Mouse (Mus musculus) heart, postnatal 36 days (tissue): Measurements from ENCODE around the gene Hoxc9. TPM values are rescaled to one million over a fixed set of nuclear protein-coding genes. Genes with fewer than 3 reads are reported as not detected.

ENCODE experiments used
- DNase-seq, 2 experiments: peaks; one replicate each; pipeline ENCODE4 v3.0.0; 2021 to 2022
- intact Hi-C: fragments of 180-260 bp; cut with DNase I; formaldehyde crosslinking; loops from one replicate; pipeline ENCODE4 v1.15.1; 2025
- total RNA-seq, 2 experiments: library from RNA; stranded (reverse); gene quantifications; 2 replicates each; pipeline ENCODE4 v1.2.3; 2021

Gene Hoxc9
- total RNA-seq, 2 experiments from 2014 or later, result not detected

DNA sequence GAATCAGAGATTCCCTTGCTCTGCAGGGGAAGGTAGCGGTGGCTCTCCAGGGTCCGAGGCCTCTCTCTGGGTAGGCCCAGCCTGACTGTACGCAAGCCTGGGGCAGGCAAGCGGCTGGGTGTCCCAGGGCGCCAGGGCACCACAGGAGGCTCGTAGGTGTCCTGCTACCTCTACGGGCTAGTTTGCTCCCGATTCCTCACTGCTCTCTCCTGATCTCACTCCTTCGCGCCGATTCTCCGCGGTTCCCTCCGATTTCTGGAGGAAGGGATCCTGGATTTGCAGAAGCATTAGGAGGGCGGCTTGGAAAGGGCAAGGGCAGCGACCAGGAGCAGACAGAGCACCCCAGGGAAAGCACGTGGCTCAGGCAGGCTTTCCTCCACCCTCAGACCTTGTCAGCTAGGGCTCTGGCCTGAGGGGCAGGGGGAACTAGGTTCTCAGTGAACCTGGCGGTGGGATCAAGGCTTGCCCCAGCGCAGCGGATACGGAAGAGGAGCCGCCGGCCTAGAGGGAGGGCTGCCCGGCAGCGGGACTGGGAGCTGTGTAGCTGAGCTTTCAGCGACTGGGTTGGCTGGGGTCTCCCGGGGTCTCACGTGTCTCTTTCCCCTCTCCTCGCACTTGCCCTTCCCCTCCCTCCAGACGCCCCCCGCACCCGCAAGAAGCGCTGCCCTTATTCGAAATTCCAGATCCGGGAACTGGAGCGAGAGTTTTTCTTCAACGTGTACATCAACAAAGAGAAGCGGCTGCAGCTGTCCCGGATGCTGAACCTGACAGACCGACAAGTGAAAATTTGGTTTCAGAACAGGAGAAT is 20.2 kb upstream of the Hoxc9 start:
- DNase-seq, result no peak
- intact Hi-C loops, result no loop called here

DNA sequence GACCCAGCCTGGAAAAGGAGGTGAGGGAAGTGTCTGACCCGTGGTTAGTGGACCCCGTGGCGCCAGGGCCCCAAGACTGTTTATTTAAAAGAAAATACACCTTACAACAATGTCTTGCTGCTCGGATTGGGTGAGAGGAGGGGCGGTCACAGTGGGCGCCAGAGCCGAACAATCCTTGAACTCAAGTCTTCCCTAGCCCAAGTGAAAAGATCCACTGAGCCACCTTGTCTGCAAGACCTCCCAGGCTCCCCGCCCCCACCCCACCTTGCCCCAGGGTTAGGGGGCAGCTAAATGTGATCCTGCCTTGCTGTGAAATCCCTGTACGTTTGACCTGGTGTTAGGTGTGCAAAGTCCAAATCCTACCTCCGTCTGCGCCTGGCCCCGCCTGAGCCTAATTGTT is 19.3 kb upstream of the Hoxc9 start:
- no peak for DNase-seq
- intact Hi-C loops, result no loop called here

DNA sequence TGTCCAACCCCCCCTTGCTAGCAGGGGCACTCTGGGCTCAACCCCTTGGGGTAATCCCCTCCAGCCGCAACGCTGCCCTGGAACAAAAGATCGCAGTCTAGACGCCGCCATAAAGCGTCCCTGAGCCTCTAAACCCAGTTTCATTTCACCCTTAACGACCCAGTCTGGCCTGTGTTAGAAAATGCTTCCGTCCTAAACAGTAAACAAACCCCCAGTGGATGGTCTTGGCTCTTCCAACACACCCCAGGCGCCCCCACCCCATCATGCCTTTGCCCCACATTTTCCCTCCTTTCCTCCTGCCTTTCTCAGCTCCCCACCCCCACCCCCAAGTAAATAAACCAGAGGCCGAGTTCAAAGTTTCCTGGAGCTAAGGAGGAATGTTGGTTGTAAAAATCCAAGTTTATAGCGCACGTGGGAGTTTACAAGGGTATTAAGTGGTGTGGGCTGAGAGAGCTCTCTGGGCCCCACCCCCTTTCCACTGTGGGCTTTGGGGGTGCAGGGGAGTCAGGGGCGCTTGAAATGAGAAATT is 16.5 kb upstream of the Hoxc9 start:
- no peak for DNase-seq
- intact Hi-C loops, result loop anchor here (5.0 to 10.0 kb wide), 2 partner anchors 53 to 265 kb away; no protein-coding TSS in a partner anchor

DNA sequence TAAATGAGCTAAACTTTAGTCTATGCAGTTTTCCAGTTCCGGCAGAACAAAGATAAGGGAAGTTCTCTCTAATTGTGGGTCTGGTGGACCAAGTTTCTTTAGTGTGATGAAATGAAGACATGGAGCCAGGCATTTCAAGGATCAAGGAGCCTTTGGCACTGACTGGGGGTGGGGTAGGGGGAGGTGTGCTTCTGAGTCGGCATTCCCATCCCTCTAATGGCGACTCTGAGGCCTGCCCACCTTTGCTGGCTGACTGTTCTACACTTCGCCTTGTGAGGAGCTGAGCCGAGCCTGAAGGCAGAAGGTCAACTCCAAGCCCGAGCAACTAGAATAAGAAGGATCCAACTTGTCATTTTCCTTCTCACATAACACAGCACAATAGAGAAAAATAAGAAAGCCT is 14.5 kb upstream of the Hoxc9 start:
- DNase-seq, result no peak
- intact Hi-C loops, result loop anchor here (5.0 to 10.0 kb wide), 2 partner anchors 51 to 267 kb away; no protein-coding TSS in a partner anchor

DNA sequence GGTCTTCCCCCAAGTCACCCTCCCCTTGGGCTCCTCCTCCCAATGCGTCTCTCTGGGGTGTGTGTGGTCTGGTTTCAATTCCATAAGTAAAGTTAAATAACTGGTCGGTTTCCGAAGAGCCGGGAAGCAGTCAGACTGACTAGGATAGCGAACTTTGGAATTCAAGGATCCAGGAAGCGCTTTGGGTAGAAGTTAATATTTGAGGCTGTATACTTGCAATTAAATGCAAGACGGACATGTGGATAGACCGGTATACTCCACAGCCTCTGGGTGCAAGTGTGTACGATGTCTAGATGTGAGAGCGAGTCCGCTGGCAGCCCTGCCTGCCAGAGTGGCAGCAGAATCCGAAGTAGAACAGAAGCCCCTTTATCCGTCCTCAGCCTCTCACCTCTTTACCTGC is 13.7 kb upstream of the Hoxc9 start:
- DNase-seq, result no peak
- intact Hi-C loops, result loop anchor here (5.0 to 10.0 kb wide), 2 partner anchors 50 to 268 kb away; no protein-coding TSS in a partner anchor

DNA sequence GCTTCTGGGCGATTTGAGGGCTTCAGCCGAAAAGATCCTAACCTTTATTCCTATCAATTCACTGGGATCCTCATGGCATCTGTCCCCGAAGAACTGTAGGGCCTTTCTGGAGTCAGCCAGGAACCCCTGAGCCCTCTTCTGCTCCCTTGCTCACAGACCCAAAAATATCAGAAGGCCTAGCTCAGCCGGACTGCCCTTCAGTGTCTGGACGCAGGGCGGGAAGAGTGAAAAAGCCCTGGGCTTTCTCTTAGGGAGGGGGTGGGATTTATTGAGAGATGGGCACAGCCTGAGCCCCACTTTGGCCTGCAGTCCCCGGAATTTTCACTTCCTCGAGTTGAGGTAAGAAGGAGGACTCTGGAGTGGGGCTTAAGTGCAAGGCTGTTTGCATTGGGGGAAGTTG is 13.0 kb upstream of the Hoxc9 start:
- DNase-seq, result no peak
- intact Hi-C loops, result loop anchor here (5.0 to 10.0 kb wide), 2 partner anchors 49 to 268 kb away; no protein-coding TSS in a partner anchor

DNA sequence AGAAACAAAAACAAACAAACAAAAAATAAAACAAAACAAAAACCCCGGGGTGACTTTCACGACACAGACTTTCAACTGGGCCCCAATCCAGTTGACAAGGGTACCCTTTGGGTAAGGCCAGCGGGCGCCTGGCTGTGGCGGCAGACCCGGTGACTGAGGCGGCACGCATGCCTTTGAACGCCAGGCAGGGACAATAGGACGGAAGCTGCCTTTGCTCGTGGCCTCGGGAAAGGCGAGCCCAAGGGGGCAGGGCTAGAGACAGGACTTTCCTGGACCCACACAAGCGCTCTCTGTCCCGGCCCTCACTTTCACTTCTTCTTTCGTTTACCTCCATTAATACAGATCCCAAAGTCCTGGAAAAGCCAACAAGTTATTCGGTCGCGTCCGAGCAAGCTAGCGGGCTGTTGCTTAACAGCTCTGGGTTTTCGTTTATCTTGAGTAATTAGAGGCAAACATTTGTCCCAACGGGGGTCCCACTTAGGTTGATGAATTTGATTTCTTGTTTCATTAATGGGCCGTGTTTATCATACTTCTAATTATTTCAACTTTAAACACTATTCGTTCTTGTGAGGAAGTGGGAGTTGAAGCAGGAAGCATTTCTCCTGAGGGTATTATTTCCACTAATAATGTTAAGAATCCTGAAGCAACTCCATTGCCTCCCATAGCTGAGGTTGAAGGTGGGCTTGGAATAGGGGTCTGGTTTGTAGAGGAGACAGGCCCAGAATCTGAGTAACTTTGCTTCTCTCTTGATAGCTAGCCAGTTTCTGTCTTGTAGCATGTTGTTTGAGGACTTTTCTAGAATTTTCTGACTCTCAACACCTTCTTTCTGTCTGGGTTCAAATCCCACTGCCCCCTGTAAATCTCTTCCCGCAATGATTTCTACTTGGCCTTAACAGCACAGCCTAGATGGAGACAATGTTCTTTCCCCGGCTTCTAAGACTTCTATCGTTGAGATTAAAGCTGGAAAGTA is 12.3 kb upstream of the Hoxc9 start:
- intact Hi-C loops, result loop anchor here (5.0 to 10.0 kb wide), 2 partner anchors 48 to 269 kb away; no protein-coding TSS in a partner anchor

DNA sequence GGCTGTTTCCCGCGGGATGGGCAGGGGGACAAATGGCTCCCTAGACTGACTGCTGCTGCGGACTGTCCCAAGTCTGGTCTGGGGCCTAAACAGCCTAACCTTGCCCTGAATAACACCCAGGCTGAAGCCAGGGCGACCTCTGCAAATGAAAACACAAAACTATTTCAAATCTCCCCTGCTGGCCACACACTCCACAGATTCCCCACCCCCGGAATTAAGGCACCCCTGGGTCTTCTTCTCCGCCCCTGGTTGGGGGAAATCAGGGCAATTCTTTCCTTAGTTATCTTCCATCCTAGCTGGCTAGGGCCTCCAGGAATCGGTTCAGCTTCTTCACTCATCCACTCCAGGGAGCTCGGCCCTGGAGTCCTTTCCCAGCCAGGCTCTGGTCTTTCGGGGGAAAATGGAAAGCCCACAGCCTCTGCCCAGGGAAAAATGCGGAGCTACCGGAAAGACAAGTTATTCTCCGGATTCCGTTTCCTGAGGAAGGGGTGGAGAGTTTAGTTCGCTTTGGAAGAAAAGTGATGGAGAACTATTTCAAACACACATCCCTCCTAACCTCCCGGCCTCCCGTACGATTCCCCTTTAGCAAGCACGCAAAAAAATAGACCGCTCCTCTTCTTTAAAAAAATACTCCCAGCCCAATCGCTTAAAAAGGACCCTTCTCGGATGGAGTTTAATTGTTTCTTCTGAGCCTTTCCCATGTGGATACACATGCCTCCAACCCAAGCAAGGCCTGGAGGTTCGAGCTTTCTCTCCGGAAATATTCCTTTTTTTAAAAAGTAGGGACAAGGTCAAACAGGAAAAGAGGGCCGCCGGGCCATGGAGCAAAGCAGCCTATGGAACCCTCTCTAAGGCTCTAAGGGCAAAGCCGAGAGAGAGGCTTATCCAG is 11.0 kb upstream of the Hoxc9 start:
- intact Hi-C loops, result loop anchor here (10.0 kb wide), 1 partner anchor 270 kb away; no protein-coding TSS in a partner anchor
- DNase-seq, result no peak

More for the DNA sequence above, 12.3 kb upstream of the Hoxc9 start:
- DNase-seq, result no peak

DNA sequence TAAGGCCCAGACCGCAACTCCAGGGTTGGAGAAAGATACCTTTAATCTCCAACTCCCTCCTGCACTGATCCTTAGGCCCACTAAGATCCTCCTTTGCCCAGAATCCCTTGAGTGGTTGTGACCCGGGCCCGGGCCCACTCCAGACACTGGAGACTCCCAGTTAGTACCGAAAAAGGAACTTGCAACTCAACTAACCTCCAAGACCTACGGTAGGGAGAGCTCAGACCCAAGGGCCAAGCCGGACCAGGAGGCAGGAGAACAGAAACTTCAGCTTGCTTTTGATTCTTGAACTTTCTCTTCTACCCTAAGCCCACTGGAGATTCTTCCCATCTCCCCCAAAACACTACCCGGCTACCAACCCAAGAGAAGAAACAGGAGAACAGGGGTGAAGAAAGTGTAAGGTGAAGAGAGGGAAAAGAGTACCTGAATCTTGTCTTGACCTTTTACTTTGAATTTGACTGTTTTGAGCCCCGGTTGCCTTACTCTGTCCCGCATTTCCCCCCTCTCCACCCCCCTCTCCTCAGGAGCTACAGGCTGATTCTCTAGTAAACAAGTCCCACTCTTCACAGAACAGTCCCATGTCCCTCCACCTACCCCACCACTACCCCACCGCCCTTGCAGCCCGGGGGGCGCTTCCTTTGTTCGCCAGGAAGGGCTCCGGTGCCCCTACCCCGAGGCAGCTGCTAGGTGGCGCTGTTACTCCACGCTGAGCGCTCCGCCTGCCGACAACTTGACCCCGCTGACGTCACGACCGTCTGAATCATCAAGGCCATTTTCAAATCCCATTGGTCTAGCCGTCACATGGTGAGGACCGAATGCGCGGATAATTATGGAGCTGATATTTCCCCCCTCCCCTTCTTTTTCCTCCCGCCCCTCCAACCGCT is 10.1 kb upstream of the Hoxc9 start:
- peak in 1 of 2 experiments; percentile 44 for DNase-seq

DNA sequence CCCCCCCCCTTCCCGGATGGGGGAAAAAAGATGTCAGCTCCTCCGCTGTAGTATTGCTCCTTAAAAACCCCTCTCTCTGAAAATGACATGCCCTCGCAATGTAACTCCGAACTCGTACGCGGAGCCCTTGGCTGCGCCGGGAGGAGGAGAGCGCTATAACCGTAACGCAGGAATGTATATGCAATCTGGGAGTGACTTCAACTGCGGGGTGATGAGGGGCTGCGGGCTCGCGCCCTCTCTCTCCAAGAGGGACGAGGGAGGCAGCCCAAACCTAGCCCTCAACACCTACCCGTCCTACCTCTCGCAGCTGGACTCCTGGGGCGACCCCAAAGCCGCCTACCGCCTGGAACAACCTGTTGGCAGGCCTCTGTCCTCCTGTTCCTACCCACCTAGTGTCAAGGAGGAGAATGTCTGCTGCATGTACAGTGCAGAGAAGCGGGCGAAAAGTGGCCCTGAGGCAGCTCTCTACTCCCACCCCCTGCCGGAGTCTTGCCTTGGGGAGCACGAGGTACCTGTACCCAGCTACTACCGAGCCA is 9.4 kb upstream of the Hoxc9 start, which contains the start of gene Hoxc10:
Hoxc10 (plus strand) TSS at position 21 of the 536 bp plus-strand sequence.
- no peak for DNase-seq
- intact Hi-C loops, result loop anchor here (10.0 kb wide), 1 partner anchor 272 kb away; no protein-coding TSS in a partner anchor

More for the DNA sequence above, 10.1 kb upstream of the Hoxc9 start:
- intact Hi-C loops, result loop anchor here (10.0 kb wide), 1 partner anchor 271 kb away; no protein-coding TSS in a partner anchor

DNA sequence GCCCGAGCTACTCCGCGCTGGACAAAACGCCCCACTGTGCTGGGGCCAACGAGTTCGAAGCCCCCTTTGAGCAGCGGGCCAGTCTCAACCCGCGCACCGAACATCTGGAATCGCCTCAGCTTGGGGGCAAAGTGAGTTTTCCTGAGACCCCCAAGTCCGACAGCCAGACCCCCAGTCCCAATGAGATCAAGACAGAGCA is 9.0 kb upstream of the Hoxc9 start, which contains the start of gene Hoxc5:
Hoxc5 (plus strand) TSS at position 132 of the 199 bp plus-strand sequence.
- intact Hi-C loops, result loop anchor here (10.0 kb wide), 1 partner anchor 272 kb away; no protein-coding TSS in a partner anchor
- no peak for DNase-seq

DNA sequence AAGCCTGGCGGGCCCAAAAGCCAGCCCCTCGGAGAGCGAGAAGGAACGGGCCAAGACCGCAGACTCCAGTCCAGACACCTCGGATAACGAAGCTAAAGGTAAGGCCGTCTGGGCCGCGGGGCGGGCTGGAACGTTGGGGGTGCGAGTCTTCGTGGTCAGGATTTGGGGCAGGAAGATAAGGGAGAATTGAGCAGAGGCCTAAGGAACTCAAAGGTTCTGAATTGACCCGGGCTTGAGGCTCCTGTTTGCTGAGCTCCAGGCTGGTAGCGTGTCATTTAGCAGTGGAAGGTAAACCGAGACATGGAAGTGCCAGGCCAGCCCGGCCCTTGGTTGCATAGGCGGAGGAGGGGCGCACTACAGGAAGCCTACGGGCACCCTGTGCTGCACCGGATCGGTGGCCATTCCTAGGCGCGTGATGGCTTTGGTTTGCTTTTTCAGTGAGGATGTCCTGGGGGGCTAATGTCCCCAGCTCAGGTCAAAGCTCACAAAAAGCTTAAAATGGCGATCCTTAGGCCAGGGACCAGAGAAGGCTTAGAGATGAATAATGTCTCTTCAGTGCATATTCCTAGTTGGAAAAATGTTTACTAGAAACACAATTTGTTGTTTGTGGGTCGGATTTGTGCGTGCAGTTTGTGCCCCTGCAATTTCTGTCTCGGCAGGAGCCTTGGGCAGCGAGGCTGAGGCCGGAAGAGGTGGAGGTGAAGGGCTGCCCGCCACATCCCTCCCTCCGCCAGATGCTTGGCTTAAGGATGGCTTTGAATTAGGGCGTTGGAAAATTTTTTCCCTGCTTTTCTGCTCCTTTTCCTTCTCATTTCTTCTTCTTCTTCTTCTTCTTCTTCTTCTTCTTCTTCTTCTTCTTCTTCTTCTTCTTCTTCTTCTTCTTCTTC is 8.5 kb upstream of the Hoxc9 start:
- intact Hi-C loops, result loop anchor here (10.0 kb wide), 1 partner anchor 273 kb away; no protein-coding TSS in a partner anchor
- no peak for DNase-seq

DNA sequence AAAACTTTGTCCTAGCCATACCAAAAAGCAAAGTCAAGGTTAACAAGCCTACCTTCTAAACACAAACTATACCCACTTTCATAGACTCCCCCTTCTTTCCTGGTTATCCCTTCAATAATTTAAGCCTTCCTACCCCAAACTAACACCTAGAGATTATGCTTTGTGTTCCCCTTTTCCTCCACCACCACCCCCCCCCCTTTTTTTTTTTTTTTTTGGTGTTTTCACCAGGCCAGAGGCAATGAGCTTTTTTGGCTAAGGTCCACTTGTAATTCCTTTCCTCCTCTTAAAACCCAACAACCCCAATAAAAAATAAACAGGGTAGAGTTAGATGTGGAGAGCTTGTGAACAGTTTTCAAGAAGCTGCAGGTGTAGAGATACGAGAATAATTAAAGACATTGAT is 6.9 kb upstream of the Hoxc9 start:
- DNase-seq, result no peak
- intact Hi-C loops, result loop anchor here (10.0 kb wide), 1 partner anchor 274 kb away; no protein-coding TSS in a partner anchor

DNA sequence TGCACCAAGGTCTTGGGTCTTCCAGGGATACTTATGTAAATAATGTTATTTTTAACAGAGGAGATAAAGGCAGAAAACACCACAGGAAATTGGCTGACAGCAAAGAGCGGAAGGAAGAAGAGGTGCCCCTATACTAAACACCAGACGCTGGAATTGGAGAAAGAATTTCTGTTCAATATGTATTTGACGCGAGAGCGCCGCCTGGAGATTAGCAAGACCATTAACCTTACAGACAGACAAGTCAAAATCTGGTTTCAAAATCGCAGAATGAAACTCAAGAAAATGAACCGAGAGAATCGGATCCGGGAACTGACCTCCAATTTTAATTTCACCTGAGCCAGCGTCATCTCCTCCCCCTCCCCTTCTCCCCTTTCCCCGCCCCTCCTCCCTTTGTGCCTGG is 5.5 kb upstream of the Hoxc9 start:
- intact Hi-C loops, result loop anchor here (5.0 kb wide), 1 partner anchor 208 kb away; no protein-coding TSS in a partner anchor
- DNase-seq, result no peak

DNA sequence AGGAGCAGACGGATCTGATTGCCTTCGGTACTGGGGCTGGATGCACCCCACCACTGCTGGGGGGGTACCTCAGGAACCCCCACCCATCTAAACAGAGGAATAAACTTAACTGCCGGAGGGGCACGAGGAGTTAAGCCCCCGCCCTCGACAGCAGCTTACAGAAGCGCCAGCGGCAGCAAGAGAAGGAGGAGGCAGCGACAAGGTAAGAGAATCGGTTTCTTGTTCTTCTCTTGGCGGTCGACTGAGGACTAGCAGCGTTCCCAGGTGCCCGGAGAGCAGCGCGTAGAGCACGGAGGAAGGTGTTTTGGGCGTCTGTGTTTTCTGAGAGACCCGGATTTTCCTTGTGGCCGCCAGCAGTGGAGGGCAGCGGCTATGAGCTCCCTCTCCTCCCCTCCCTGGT is 4.0 kb upstream of the Hoxc9 start:
- no peak for DNase-seq
- intact Hi-C loops, result loop anchor here (5.0 kb wide), 1 partner anchor 210 kb away; no protein-coding TSS in a partner anchor

DNA sequence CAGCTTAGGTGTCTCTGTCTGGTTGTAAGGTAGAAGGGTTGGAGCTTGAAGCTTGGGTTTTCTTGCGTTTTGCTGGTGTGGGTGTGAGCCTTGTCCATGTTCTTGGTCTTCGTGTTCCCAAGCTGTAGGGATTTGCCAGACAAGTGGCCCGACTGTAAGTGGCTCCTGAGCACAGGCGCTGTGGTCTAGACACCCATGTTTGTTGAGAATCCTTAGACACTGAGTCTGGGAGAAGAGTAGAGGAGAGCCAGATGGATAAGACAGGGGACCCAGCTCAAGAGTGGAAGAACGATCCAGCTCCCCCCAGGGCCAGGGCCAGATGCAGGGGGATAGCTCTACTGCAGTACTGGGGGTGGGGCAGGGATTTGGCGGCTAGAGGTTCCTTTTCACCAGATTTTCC is 3.5 kb upstream of the Hoxc9 start:
- intact Hi-C loops, result loop anchor here (5.0 kb wide), 1 partner anchor 210 kb away; no protein-coding TSS in a partner anchor
- DNase-seq, result no peak

DNA sequence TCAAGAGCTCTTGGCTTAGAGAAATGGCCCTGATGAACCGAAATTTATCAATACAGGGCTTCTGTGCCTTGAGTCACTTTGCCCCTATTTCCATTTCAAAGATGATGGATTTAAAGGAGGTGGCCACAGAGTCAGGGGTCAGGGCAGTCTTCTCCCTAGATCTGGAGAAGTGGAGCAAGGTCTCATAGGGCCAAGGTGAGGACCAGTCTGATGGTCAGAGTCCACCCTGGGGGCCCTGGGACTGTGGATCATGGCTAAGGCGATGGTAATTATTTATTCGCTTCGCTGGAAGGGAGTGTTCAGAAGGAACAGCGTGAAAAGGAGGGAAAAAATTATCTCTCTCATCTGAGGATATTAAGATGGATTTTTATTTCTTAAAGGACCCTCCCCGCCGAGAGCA is 1.2 kb upstream of the Hoxc9 start:
- DNase-seq, result no peak
- intact Hi-C loops, result no loop called here
